Mouse (Mus musculus) ES-Bruce4 (cell line): ENCODE measurements around the gene Ank3. TPM values are rescaled to one million over a fixed set of nuclear protein-coding genes. Genes with fewer than 3 reads are reported as not detected.

Source experiments
- H3K27ac ChIP-seq: 2 replicates; pipeline ENCODE4 v1.5.1; 2012; ENCODE audit warnings: low read length, inconsistent platforms; ENCODE audit not compliant: insufficient read depth
- H3K27me3 ChIP-seq: 2 replicates; pipeline ENCODE4 v1.6.1; 2012; ENCODE audit warnings: mild to moderate bottlenecking, low read length, inconsistent platforms; ENCODE audit not compliant: control insufficient read depth, poor library complexity, insufficient read depth, severe bottlenecking
- H3K36me3 ChIP-seq: 2 replicates; pipeline ENCODE4 v1.6.1; 2012; ENCODE audit warnings: inconsistent platforms, mild to moderate bottlenecking, low read length, moderate library complexity; ENCODE audit not compliant: control insufficient read depth, poor library complexity, insufficient read depth, severe bottlenecking
- H3K4me1 ChIP-seq: one replicate; pipeline ENCODE4 v1.8.1; 2011; ENCODE audit warnings: low read length; ENCODE audit not compliant: control insufficient read depth, insufficient read depth
- H3K4me3 ChIP-seq: 2 replicates; pipeline ENCODE4 v1.5.1; 2011; ENCODE audit warnings: low read depth, mild to moderate bottlenecking, low read length
- H3K9ac ChIP-seq: 2 replicates; pipeline ENCODE4 v1.6.1; 2012; ENCODE audit warnings: low read depth, mild to moderate bottlenecking, inconsistent platforms; ENCODE audit not compliant: poor library complexity, severe bottlenecking
- H3K9me3 ChIP-seq: replicated peaks from 2 replicates; pipeline ENCODE4 v1.6.1; 2012; ENCODE audit warnings: mild to moderate bottlenecking, low read length, inconsistent platforms; ENCODE audit not compliant: control insufficient read depth, poor library complexity, insufficient read depth, severe bottlenecking
- CTCF ChIP-seq: IDR thresholded peaks from one replicate; pipeline ENCODE4 v1.8.1; 2011; ENCODE audit warnings: low read depth, low read length
- EP300 ChIP-seq: IDR thresholded peaks from 2 replicates; pipeline ENCODE4 v1.6.1; 2011; ENCODE audit warnings: low read depth, low read length; ENCODE audit not compliant: insufficient read depth
- POLR2A ChIP-seq: IDR thresholded peaks from one replicate; pipeline ENCODE4 v1.8.1; 2011; ENCODE audit warnings: low read length; ENCODE audit not compliant: insufficient read depth
- polyA plus RNA-seq: library from polyadenylated mRNA; stranded (reverse); fragments of >200 nt; gene quantifications from 2 replicates; pipeline ENCODE4 v1.2.4, GENCODE M21; 2011; ENCODE audit warnings: low read depth; ENCODE audit not compliant: missing spikeins, insufficient read depth, insufficient read length

Ank3 gene
- polyA plus RNA-seq, 1 experiment = 61.0 TPM

GRCm38 (mm10) chr10:69964611-69965010 is 566.0 kb downstream of the Ank3 start:
- peaks cover 2% of the 10 kb centered on the region for H3K4me1 ChIP-seq
- H3K9ac ChIP-seq = no peak overlapping the region
- no peak for TF ChIP-seq POLR2A
- peak; percentile 27 for TF ChIP-seq CTCF
- no peak overlapping the region for H3K27ac ChIP-seq
- no peaks in the 10 kb centered on the region for H3K9me3 ChIP-seq
- H3K27me3 ChIP-seq = no peaks in the 10 kb centered on the region
- no peaks in the 10 kb centered on the region for H3K36me3 ChIP-seq
- H3K4me3 ChIP-seq = no peak overlapping the region

GRCm38 (mm10) chr10:69965085-69965484 is 566.5 kb downstream of the Ank3 start:
- Histone ChIP-seq H3K36me3 (no peaks in the 10 kb centered on the region), H3K27me3 (no peaks in the 10 kb centered on the region), H3K9ac (no peak overlapping the region), H3K4me3 (no peak overlapping the region), H3K9me3 (no peaks in the 10 kb centered on the region), H3K4me1 (peaks cover 2% of the 10 kb centered on the region), H3K27ac (no peak overlapping the region)
- TF ChIP-seq POLR2A (no peak), CTCF (no peak), EP300 (no peak)

DNA sequence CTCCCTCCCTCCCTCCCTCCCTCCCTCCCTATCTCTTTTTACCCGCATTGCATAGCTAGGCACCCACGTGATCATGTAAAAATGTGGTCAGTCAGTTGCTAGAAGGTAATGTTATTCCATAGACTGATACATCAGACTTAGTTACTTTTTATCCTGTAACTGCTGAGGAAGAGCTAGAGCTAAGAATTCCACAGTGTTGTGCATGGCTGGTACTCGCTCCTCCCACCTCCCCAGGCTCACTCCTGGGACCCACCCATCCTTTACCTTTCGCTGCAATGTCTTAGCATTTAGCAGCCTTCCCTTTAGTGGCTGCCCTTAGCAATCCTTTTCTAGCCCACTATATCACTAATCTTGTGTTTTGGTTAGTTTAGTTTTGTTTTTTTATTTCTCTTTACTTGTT is 569.4 kb downstream of the Ank3 start:
- Histone ChIP-seq H3K4me1 (peaks cover 2% of the 10 kb centered on the region), H3K27ac (no peak overlapping the region), H3K4me3 (no peak overlapping the region), H3K9me3 (no peaks in the 10 kb centered on the region), H3K27me3 (no peaks in the 10 kb centered on the region), H3K36me3 (no peaks in the 10 kb centered on the region), H3K9ac (no peak overlapping the region)
- TF ChIP-seq CTCF = no peak
- TF ChIP-seq POLR2A = no peak
- TF ChIP-seq EP300 = no peak

DNA sequence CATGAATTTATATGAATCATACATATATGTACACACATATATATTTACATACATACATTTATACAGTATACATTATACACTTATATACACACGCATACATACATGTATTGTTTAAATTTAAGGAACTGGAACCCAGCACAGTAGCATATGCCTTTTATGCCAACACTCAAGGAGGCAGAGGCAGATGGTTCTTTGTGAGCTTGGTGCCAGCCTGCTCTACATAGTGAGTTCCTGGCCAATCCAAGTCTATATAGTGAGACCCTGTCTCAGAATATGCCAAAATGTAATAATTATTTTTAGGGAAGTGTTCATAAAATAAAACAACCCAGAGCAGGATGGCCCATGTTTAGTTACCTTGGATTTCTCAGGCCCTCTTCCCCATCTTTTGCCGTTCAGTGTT is 581.1 kb downstream of the Ank3 start:
- H3K4me1 ChIP-seq = peaks cover 2% of the 10 kb centered on the region
- no peaks in the 10 kb centered on the region for H3K36me3 ChIP-seq
- H3K27me3 ChIP-seq = no peaks in the 10 kb centered on the region
- H3K4me3 ChIP-seq = no peak overlapping the region
- H3K27ac ChIP-seq = no peak overlapping the region
- H3K9ac ChIP-seq = no peak overlapping the region
- no peak for TF ChIP-seq CTCF
- H3K9me3 ChIP-seq = no peaks in the 10 kb centered on the region

DNA sequence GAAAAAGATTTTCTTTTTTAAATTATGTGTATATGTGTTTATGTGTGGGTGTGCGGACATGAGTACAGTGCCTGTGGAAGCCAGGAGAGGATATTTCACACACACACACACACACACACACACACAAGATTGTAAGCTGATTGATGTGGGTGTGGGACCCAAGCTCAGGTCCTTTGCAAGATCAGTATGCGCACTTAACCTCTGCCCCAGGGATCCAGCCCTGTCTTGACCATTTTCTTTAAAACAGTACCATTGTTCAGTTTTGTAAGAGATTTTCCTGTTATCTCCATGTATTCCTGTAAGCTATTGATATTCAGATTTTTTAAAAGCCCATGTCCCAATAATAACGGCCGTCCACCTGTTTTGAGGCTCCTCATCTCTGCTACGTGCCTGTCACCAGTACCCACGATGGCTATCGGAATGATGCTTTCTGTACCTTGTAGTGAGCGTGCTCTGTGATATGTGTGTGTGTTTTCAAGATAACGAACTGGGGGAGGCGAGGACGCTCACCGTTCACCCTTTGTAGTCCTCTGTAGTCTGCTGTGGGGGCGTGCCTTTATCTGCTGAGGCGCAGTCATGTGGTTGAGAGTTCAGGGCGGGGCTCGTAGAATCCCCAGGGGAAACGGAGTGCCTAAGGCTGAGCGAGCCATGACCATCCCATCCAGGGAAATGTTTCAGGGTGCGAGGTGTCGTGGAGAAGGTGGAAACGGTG is 583.0 kb downstream of the Ank3 start:
- H3K36me3 ChIP-seq = no peaks in the 10 kb centered on the region

DNA sequence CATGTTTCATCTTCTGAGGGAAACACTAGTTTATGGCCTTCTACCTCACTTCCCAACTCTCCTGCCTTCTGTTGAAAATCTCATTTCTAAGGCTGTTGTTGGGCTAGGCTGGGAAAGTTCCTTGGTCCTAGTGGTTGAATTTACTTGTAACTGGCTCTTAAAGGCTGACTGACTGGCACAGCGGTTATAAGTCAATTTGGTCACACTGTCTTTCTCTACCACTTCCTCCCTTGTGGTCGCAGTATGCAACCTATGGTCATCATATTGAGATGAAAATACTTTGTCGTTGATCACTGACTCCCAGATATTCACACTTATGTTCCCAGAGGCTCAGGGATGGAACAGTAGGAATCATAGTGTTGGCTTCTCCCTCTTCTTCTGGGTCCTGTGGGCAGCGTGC is 584.1 kb downstream of the Ank3 start:
- peaks cover 2% of the 10 kb centered on the region for H3K4me1 ChIP-seq
- H3K9me3 ChIP-seq = no peaks in the 10 kb centered on the region
- no peaks in the 10 kb centered on the region for H3K27me3 ChIP-seq
- H3K9ac ChIP-seq = no peak overlapping the region
- H3K36me3 ChIP-seq = no peaks in the 10 kb centered on the region
- no peak overlapping the region for H3K4me3 ChIP-seq
- H3K27ac ChIP-seq = no peak overlapping the region
- TF ChIP-seq POLR2A = no peak
- TF ChIP-seq CTCF = no peak
- no peak for TF ChIP-seq EP300

More for the DNA sequence above, 583.0 kb downstream of the Ank3 start:
- H3K27ac ChIP-seq = no peak overlapping the region
- TF ChIP-seq POLR2A = no peak
- TF ChIP-seq EP300 = 0 out of 2 replicates have a peak, but pooled peaks have one; percentile 36
- H3K4me1 ChIP-seq = peaks cover 2% of the 10 kb centered on the region
- peak overlapping the region; percentile 15; the same call in 1 of the 2 replicates for H3K4me3 ChIP-seq
- no peaks in the 10 kb centered on the region for H3K9me3 ChIP-seq
- no peaks in the 10 kb centered on the region for H3K27me3 ChIP-seq
- H3K9ac ChIP-seq = no peak overlapping the region
